Mouse (Mus musculus): ENCODE data around the gene Kdm4b. TPM values are rescaled to one million over a fixed set of nuclear protein-coding genes. Genes with fewer than 3 reads are reported as not detected.
A peak's percentile ranks its signal among the peaks of the same experiment; 100 is the strongest.

The Kdm4b gene
- total and polyA plus RNA-seq, 2 experiments: 9.5 to 15.6 TPM

- WGBS: 66% methylated on average over 9 of the region's 9 CpGs
- no peak overlapping the region for H3K9ac ChIP-seq (ENCODE audit: low read depth, low read length)
- no peaks in the 10 kb centered on the region for H3K4me1 ChIP-seq (ENCODE audit: control insufficient read depth, insufficient read depth, low read length)
- TF ChIP-seq POLR2A (IDR thresholded peaks at IDR 0.05; ENCODE audit: extremely low read depth, insufficient read depth, low read length) (no peak), CTCF (IDR thresholded peaks at IDR 0.05; ENCODE audit: low read depth, low read length) (peak; percentile 92)
- 0 out of 2 replicates have a peak, but pooled peaks cover 4% of the 10 kb centered on the region for H3K79me2 ChIP-seq (ENCODE audit: control insufficient read depth, insufficient read depth, low read length)
- H3K4me3 ChIP-seq (ENCODE audit: insufficient read depth, low read depth, low read length): no peak overlapping the region
- H3K36me3 ChIP-seq (ENCODE audit: control insufficient read depth, insufficient read depth, low read length): no peaks in the 10 kb centered on the region
- DNase-seq (ENCODE audit: extremely low read depth, low read depth, low spot score): peak; percentile 66
- no peak overlapping the region for H3K27ac ChIP-seq (replicated peaks; ENCODE audit: insufficient read depth, low read depth, low read length)
- no peaks in the 10 kb centered on the region for H3K27me3 ChIP-seq (ENCODE audit: control insufficient read depth, insufficient read depth, low read length)
Measured at GRCm38 (mm10) chr17:56356921-56357885, 31.3 kb downstream of the Kdm4b start.

GRCm38 (mm10) chr17:56359183-56359725 lies 33.4 kb downstream of the Kdm4b start:
- no peak for TF ChIP-seq POLR2A (IDR thresholded peaks at IDR 0.05; ENCODE audit: extremely low read depth, insufficient read depth, low read length)
- no peak for TF ChIP-seq CTCF (IDR thresholded peaks at IDR 0.05; ENCODE audit: low read depth, low read length)
- Histone ChIP-seq H3K27ac (replicated peaks; ENCODE audit: insufficient read depth, low read depth, low read length) (no peak overlapping the region), H3K4me1 (ENCODE audit: control insufficient read depth, insufficient read depth, low read length) (no peaks in the 10 kb centered on the region), H3K79me2 (ENCODE audit: control insufficient read depth, insufficient read depth, low read length) (peaks cover 4% of the 10 kb centered on the region; the same call in 1 of the 2 replicates), H3K36me3 (ENCODE audit: control insufficient read depth, insufficient read depth, low read length) (no peaks in the 10 kb centered on the region), H3K4me3 (ENCODE audit: insufficient read depth, low read depth, low read length) (no peak overlapping the region), H3K9ac (ENCODE audit: low read depth, low read length) (no peak overlapping the region), H3K27me3 (ENCODE audit: control insufficient read depth, insufficient read depth, low read length) (no peaks in the 10 kb centered on the region)
- DNase-seq (ENCODE audit: extremely low read depth, low read depth, low spot score): no peak
- WGBS: 92% methylated on average over 3 of the region's 3 CpGs

DNA sequence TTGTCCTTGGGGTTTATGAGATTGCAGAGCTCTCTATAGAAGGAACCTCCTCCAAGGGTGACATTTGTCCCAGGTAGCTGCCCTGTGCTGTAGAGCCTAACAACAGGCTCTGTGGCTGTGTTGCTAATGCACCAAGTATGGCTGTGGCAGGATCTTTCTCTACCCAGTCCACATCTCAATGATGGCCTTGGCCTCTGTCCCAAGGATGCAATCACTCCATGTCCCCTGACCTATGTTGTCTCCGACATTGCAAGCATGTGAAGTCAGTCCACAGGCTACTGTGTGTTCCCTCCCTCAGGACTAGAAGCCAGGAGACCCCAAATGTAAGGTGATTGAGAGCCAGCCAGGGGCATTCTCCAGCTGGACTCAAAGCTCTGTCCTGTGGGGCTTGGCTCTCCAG lies 34.0 kb downstream of the Kdm4b start:
- Histone ChIP-seq H3K4me3 (ENCODE audit: insufficient read depth, low read depth, low read length) (no peak overlapping the region), H3K27ac (replicated peaks; ENCODE audit: insufficient read depth, low read depth, low read length) (no peak overlapping the region), H3K4me1 (ENCODE audit: control insufficient read depth, insufficient read depth, low read length) (no peaks in the 10 kb centered on the region), H3K9ac (ENCODE audit: low read depth, low read length) (no peak overlapping the region), H3K79me2 (ENCODE audit: control insufficient read depth, insufficient read depth, low read length) (peaks cover 4% of the 10 kb centered on the region; the same call in 1 of the 2 replicates), H3K36me3 (ENCODE audit: control insufficient read depth, insufficient read depth, low read length) (no peaks in the 10 kb centered on the region), H3K27me3 (ENCODE audit: control insufficient read depth, insufficient read depth, low read length) (no peaks in the 10 kb centered on the region)
- 35% methylated on average over 1 of the region's 1 CpGs for WGBS
- no peak for DNase-seq (ENCODE audit: extremely low read depth, low read depth, low spot score)
- no peak for TF ChIP-seq POLR2A (IDR thresholded peaks at IDR 0.05; ENCODE audit: extremely low read depth, insufficient read depth, low read length)
- TF ChIP-seq CTCF (IDR thresholded peaks at IDR 0.05; ENCODE audit: low read depth, low read length): no peak

DNA sequence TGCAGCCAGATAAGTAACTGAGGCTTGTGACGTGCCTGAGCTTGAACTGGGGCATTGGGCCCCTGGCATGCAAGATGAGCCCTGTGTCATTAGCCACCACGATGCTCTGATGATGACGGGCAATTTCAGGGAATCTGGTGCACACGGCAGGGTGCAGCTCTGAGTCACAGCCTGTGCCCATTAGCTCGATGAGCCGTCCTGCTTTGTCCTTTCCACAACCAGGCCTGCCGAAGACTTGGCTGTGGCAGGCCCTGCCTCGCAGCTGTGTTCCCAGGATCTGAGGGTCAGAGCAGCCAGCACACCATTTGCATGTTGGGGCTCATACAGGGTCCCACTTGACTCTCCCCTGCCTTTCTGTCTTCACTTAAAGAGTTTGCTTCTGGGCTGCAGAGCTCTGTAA lies 34.6 kb downstream of the Kdm4b start:
- Histone ChIP-seq H3K9ac (ENCODE audit: low read depth, low read length) (no peak overlapping the region), H3K27me3 (ENCODE audit: control insufficient read depth, insufficient read depth, low read length) (no peaks in the 10 kb centered on the region), H3K4me3 (ENCODE audit: insufficient read depth, low read depth, low read length) (no peak overlapping the region), H3K4me1 (ENCODE audit: control insufficient read depth, insufficient read depth, low read length) (0 out of 2 replicates have a peak, but pooled peaks cover under 1% of the 10 kb centered on the region), H3K36me3 (ENCODE audit: control insufficient read depth, insufficient read depth, low read length) (no peaks in the 10 kb centered on the region), H3K27ac (replicated peaks; ENCODE audit: insufficient read depth, low read depth, low read length) (no peak overlapping the region), H3K79me2 (ENCODE audit: control insufficient read depth, insufficient read depth, low read length) (peaks cover 4% of the 10 kb centered on the region; the same call in 1 of the 2 replicates)
- TF ChIP-seq CTCF (IDR thresholded peaks at IDR 0.05; ENCODE audit: low read depth, low read length) (no peak), POLR2A (IDR thresholded peaks at IDR 0.05; ENCODE audit: extremely low read depth, insufficient read depth, low read length) (no peak)
- 91% methylated on average over 8 of the region's 8 CpGs for WGBS
- DNase-seq (ENCODE audit: extremely low read depth, low read depth, low spot score): no peak

- Histone ChIP-seq H3K27ac (replicated peaks; ENCODE audit: insufficient read depth, low read depth, low read length) (no peak overlapping the region), H3K36me3 (ENCODE audit: control insufficient read depth, insufficient read depth, low read length) (no peaks in the 10 kb centered on the region), H3K4me3 (ENCODE audit: insufficient read depth, low read depth, low read length) (no peak overlapping the region), H3K79me2 (ENCODE audit: control insufficient read depth, insufficient read depth, low read length) (peaks cover 4% of the 10 kb centered on the region; the same call in 1 of the 2 replicates), H3K27me3 (ENCODE audit: control insufficient read depth, insufficient read depth, low read length) (no peaks in the 10 kb centered on the region), H3K9ac (ENCODE audit: low read depth, low read length) (no peak overlapping the region), H3K4me1 (ENCODE audit: control insufficient read depth, insufficient read depth, low read length) (peaks cover 6% of the 10 kb centered on the region; the same call in 1 of the 2 replicates)
- 92% methylated on average over 2 of the region's 2 CpGs for WGBS
- no peak for DNase-seq (ENCODE audit: extremely low read depth, low read depth, low spot score)
- TF ChIP-seq POLR2A (IDR thresholded peaks at IDR 0.05; ENCODE audit: extremely low read depth, insufficient read depth, low read length): no peak
- TF ChIP-seq CTCF (IDR thresholded peaks at IDR 0.05; ENCODE audit: low read depth, low read length): no peak
Measured at GRCm38 (mm10) chr17:56361542-56361941, 35.7 kb downstream of the Kdm4b start.

All from liver, adult 2 months (tissue).